Mouse (Mus musculus) left cerebral cortex, adult 2 months (tissue): ENCODE measurements around the gene Cdiptos. TPM values are rescaled to one million over a fixed set of nuclear protein-coding genes. Genes with fewer than 3 reads are reported as not detected.

Experiments
- DNase-seq, 2 experiments: peaks; one replicate each; pipeline ENCODE4 v3.0.0; 2021 to 2022; ENCODE audit warnings: low spot score in 2 of 2, mixed read lengths in 1 of 2; ENCODE audit errors: extremely low spot score in 1 of 2
- H3K27ac ChIP-seq: fragments of 200-600 bp; 2 replicates; pipeline ENCODE4 v1.8.1; 2022
- H3K4me3 ChIP-seq: fragments of 200-600 bp; 2 replicates; pipeline ENCODE4 v1.8.1; 2022
- CTCF ChIP-seq: fragments of 200-600 bp; IDR thresholded peaks from 2 replicates; pipeline ENCODE4 v1.8.1; 2022; ENCODE audit warnings: antibody characterized with exemption, mild to moderate bottlenecking, moderate library complexity
- intact Hi-C: fragments of 180-260 bp; cut with DNase I; formaldehyde crosslinking; loops from one replicate; pipeline ENCODE4 v1.15.1; 2025
- total RNA-seq, 2 experiments: library from RNA; stranded (reverse); gene quantifications; 2 replicates each; pipeline ENCODE4 v1.2.3; 2021

Cdiptos gene
- total RNA-seq, 2 experiments from 2014 or later = 0.52 TPM; not detected in 1

GRCm38 (mm10) chr7:126988816-126989215 is 12.9 kb upstream of the Cdiptos start:
- no peak overlapping the region for H3K27ac ChIP-seq
- no peak for TF ChIP-seq CTCF
- H3K4me3 ChIP-seq = no peak overlapping the region
- no peak for DNase-seq
- intact Hi-C loops = no loop called here

- peak in 1 of 2 experiments; percentile 52 for DNase-seq
- peak overlapping the region; percentile 45 for H3K27ac ChIP-seq
Measured at GRCm38 (mm10) chr7:126986319-126986718, 10.4 kb upstream of the Cdiptos start.

GRCm38 (mm10) chr7:126984667-126985444 is 9.0 kb upstream of the Cdiptos start:
- DNase-seq = peak in 1 of 2 experiments; percentile 49
- intact Hi-C loops = loop anchor here (1.0 kb wide), 2 partner anchors 23 to 127 kb away; no protein-coding TSS in a partner anchor
- Histone ChIP-seq H3K27ac (peak overlapping the region; percentile 45), H3K4me3 (no peak overlapping the region)
- no peak; the same call in 1 of the 2 replicates for TF ChIP-seq CTCF

More at GRCm38 (mm10) chr7:126986319-126986718, 10.4 kb upstream of the Cdiptos start:
- intact Hi-C loops = loop anchor here (1.0 kb wide), 1 partner anchor 121 kb away; no protein-coding TSS in a partner anchor
- TF ChIP-seq CTCF = peak; percentile 64
- H3K4me3 ChIP-seq = no peak overlapping the region

- TF ChIP-seq CTCF = no peak
- Histone ChIP-seq H3K27ac (peak overlapping the region; percentile 28; the same call in 1 of the 2 replicates), H3K4me3 (no peak overlapping the region)
- intact Hi-C loops = no loop called here
- no peak for DNase-seq
Measured at GRCm38 (mm10) chr7:126983113-126983512, 7.2 kb upstream of the Cdiptos start.

GRCm38 (mm10) chr7:126982054-126982453 is 6.2 kb upstream of the Cdiptos start:
- H3K27ac ChIP-seq = no peak overlapping the region
- DNase-seq = no peak
- no peak overlapping the region for H3K4me3 ChIP-seq
- TF ChIP-seq CTCF = no peak
- intact Hi-C loops = no loop called here

- TF ChIP-seq CTCF = no peak
- Histone ChIP-seq H3K27ac (no peak overlapping the region), H3K4me3 (no peak overlapping the region)
- intact Hi-C loops = no loop called here
- DNase-seq = no peak
Measured at GRCm38 (mm10) chr7:126981601-126982000, 5.7 kb upstream of the Cdiptos start.

GRCm38 (mm10) chr7:126978841-126979240 is 2.9 kb upstream of the Cdiptos start:
- no peak overlapping the region for H3K4me3 ChIP-seq
- no peak for DNase-seq
- intact Hi-C loops = no loop called here
- H3K27ac ChIP-seq = no peak overlapping the region
- TF ChIP-seq CTCF = no peak

GRCm38 (mm10) chr7:126976878-126977459 is 1.1 kb upstream of the Cdiptos start:
- intact Hi-C loops = loop anchor here (1.0 to 2.0 kb wide), 2 partner anchors 40 to 50 kb away; partner anchors contain the start of genes Maz, Pagr1a and Pagr1b
- TF ChIP-seq CTCF = no peak
- H3K4me3 ChIP-seq = peak overlapping the region; percentile 99
- no peak for DNase-seq
- H3K27ac ChIP-seq = peak overlapping the region; percentile 100

GRCm38 (mm10) chr7:126975893-126975949 is 177 bp downstream of the Cdiptos start, which contains the start of gene Cdipt:
TSS of gene Cdipt (plus strand) at chr7:126975914.
- intact Hi-C loops = no loop called here

GRCm38 (mm10) chr7:126975493-126975892 is 405 bp downstream of the Cdiptos start:
- Histone ChIP-seq H3K4me3 (peak overlapping the region; percentile 7; the same call in 1 of the 2 replicates), H3K27ac (peak overlapping the region; percentile 100)
- TF ChIP-seq CTCF = no peak
- DNase-seq = no peak
- intact Hi-C loops = no loop called here

More at GRCm38 (mm10) chr7:126975893-126975949, 177 bp downstream of the Cdiptos start, which contains the start of gene Cdipt:
- no peak for TF ChIP-seq CTCF
- Histone ChIP-seq H3K27ac (peak within 1 kb of the TSS; percentile 100), H3K4me3 (peak within 1 kb of the TSS; percentile 99)
- DNase-seq = no peak

GRCm38 (mm10) chr7:126967361-126967760 is 8.5 kb downstream of the Cdiptos start:
- no peak for TF ChIP-seq CTCF
- intact Hi-C loops = no loop called here
- Histone ChIP-seq H3K27ac (no peak overlapping the region), H3K4me3 (no peak overlapping the region)
- DNase-seq = no peak

GRCm38 (mm10) chr7:126965568-126965967 is 10.3 kb downstream of the Cdiptos start:
- TF ChIP-seq CTCF = no peak
- DNase-seq = no peak
- H3K27ac ChIP-seq = no peak overlapping the region
- intact Hi-C loops = no loop called here
- H3K4me3 ChIP-seq = no peak overlapping the region
